Mouse (Mus musculus): ENCODE results near the gene Hrk. TPM values are rescaled to one million over a fixed set of nuclear protein-coding genes. Genes with fewer than 3 reads are reported as not detected.

Hrk gene
- polyA plus RNA-seq, 1 experiment from 2014 or later = not detected

DNA sequence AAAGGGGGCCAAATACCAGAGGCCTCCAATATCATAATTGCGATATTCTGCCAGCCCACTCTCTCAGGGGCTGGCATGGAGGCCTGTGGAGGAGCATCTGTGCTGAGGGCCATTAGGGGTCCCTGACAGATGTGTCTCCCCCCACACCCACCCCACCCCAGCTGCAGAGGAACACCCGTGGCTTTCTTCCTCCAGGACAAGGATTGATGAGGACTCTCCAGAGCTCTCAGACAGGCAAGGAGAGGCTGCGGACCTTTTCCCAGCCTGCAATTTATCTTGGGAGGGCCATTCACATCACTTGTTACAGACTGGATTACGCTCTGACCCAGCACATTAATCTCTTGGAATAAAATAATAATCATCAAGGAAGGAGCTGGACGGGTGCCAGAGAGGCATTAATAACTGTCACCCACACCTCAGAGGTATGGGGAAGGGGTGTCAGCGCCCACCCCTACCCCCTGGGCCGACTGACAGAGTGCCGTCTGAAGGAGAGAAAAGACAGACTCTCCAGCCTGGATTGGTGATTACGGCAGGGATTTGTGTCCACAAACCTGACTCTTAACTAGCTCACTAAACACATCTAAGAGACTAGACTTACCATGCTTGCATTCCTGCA is 58.8 kb downstream of the Hrk start:
- Histone ChIP-seq H3K27ac (ENCODE audit: low read length) (no peak overlapping the region), H3K36me3 (ENCODE audit: control insufficient read depth, insufficient read depth) (no peaks in the 10 kb centered on the region)
- 49% methylated on average over 9 of the region's 9 CpGs for WGBS (ENCODE audit: insufficient replicate concordance)

DNA sequence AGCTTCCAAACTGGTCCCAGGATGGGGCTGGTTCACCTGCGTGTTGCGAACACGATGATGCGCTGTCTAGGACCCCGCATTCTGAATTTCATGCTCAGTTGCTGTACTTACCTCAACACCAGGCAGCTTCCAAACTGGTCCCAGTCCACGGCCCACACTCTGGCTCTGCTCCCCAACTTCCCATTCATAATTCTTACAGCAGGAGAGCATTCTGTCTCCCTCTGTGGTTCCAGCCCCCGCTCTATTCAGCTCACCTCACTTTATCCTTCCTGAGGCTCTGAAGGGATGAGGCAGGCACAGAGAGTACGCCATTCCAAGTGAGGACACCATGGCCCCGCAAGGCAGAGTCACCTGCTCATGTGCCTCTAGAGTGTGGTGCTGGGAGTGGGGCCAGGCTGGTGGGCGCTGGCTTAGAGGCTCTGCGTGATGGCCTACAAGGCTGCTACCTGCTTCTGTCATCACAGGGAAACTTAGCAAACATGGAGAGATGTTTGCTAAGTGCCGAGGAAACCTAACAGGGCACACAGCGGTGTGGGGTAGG is 65.7 kb downstream of the Hrk start:
- H3K36me3 ChIP-seq (ENCODE audit: control insufficient read depth, insufficient read depth) = no peaks in the 10 kb centered on the region
- no peak for ATAC-seq (ENCODE audit: low read depth)
- 70% methylated on average over 13 of the region's 13 CpGs for WGBS (ENCODE audit: insufficient replicate concordance)
- H3K9me3 ChIP-seq (replicated peaks; ENCODE audit: control insufficient read depth, low read length) = no peaks in the 10 kb centered on the region
- no peak overlapping the region for H3K4me2 ChIP-seq (ENCODE audit: low read depth, low read length)
- no peak overlapping the region for H3K4me3 ChIP-seq (ENCODE audit: low read depth, low read length)
- H3K27ac ChIP-seq (ENCODE audit: low read length) = no peak overlapping the region
- no peaks in the 10 kb centered on the region for H3K4me1 ChIP-seq (ENCODE audit: control insufficient read depth, low read depth, low read length)
- H3K27me3 ChIP-seq (ENCODE audit: control insufficient read depth, insufficient read depth, low read depth, low read length) = no peaks in the 10 kb centered on the region
- H3K9ac ChIP-seq (ENCODE audit: low read depth, low read length) = no peak overlapping the region

More for the DNA sequence above, 58.8 kb downstream of the Hrk start:
- no peak for ATAC-seq (ENCODE audit: low read depth)
- Histone ChIP-seq H3K4me1 (ENCODE audit: control insufficient read depth, low read depth, low read length) (no peaks in the 10 kb centered on the region), H3K4me2 (ENCODE audit: low read depth, low read length) (no peak overlapping the region), H3K4me3 (ENCODE audit: low read depth, low read length) (no peak overlapping the region), H3K9ac (ENCODE audit: low read depth, low read length) (no peak overlapping the region), H3K9me3 (replicated peaks; ENCODE audit: control insufficient read depth, low read length) (no peaks in the 10 kb centered on the region), H3K27me3 (ENCODE audit: control insufficient read depth, insufficient read depth, low read depth, low read length) (no peaks in the 10 kb centered on the region)

DNA sequence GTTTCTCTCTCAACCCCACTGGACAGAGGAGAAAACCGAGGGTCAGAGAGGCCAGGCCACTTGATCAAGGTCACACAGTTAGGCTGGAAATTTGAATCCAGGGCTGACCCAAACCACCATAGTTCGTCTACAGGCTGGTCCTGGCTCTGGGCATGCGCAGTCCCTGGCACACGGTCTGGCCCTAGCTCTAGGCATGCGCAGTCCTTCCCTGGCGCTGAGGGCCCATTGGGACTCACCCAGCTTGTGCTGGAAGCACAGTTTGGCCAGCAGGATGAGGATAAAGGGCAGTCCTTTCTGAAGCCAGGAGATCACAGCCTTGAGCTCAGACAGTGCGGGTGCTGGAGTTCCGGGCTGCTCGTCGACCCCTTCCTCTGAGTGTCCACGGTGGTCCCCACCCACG is 72.4 kb downstream of the Hrk start:
- Histone ChIP-seq H3K9ac (ENCODE audit: low read depth, low read length) (no peak overlapping the region), H3K4me2 (ENCODE audit: low read depth, low read length) (no peak overlapping the region), H3K27me3 (ENCODE audit: control insufficient read depth, insufficient read depth, low read depth, low read length) (no peaks in the 10 kb centered on the region), H3K4me1 (ENCODE audit: control insufficient read depth, low read depth, low read length) (no peaks in the 10 kb centered on the region), H3K4me3 (ENCODE audit: low read depth, low read length) (no peak overlapping the region), H3K27ac (ENCODE audit: low read length) (no peak overlapping the region), H3K36me3 (ENCODE audit: control insufficient read depth, insufficient read depth) (no peaks in the 10 kb centered on the region), H3K9me3 (replicated peaks; ENCODE audit: control insufficient read depth, low read length) (no peaks in the 10 kb centered on the region)
- ATAC-seq (ENCODE audit: low read depth) = no peak
- WGBS (ENCODE audit: insufficient replicate concordance) = 66% methylated on average over 12 of the region's 12 CpGs

Other genes with a start within 250 kb of the Hrk start
- 16.5 and 18.2 TPM in 2 replicates for gene Fbxo21, start 187.9 kb upstream of the Hrk start, polyA plus RNA-seq (2015; fragmentation: Nextera tagmentation; extraction: Ambion mirVana)
- gene Tesc, start 136.9 kb upstream of the Hrk start, polyA plus RNA-seq (2015; fragmentation: Nextera tagmentation; extraction: Ambion mirVana) = 1.3 and 1.9 TPM in 2 replicates
- 6.5 and 7.9 TPM in 2 replicates for gene Fbxw8, start 9.2 kb upstream of the Hrk start, polyA plus RNA-seq (2015; fragmentation: Nextera tagmentation; extraction: Ambion mirVana)
- gene Rnft2, start 80.5 kb downstream of the Hrk start, polyA plus RNA-seq (2015; fragmentation: Nextera tagmentation; extraction: Ambion mirVana) = 0.19 TPM in 2 replicates
- gene 2410131K14Rik, start 80.6 kb downstream of the Hrk start, polyA plus RNA-seq (2015; fragmentation: Nextera tagmentation; extraction: Ambion mirVana) = 1.2 and 1.3 TPM in 2 replicates

All from liver, embryonic 16.5 days (tissue).